Mouse (Mus musculus): ENCODE data around the gene Map1b. TPM values are rescaled to one million over a fixed set of nuclear protein-coding genes. Genes with fewer than 3 reads are reported as not detected.

Map1b gene
- total RNA-seq, 2 experiments from 2014 or later, result 0.04 to 0.94 TPM

- no peak for ATAC-seq (replicated peaks; ENCODE audit: poor library complexity)
Observed at GRCm38 (mm10) chr13:99451276-99451675, 65.1 kb downstream of the Map1b start.

GRCm38 (mm10) chr13:99450766-99451165 lies 65.6 kb downstream of the Map1b start:
- ATAC-seq (replicated peaks; ENCODE audit: poor library complexity), result no peak

- no peak for ATAC-seq (replicated peaks; ENCODE audit: poor library complexity)
Observed at GRCm38 (mm10) chr13:99449547-99449946, 66.8 kb downstream of the Map1b start.

- ATAC-seq (replicated peaks; ENCODE audit: poor library complexity), result no peak
Observed at GRCm38 (mm10) chr13:99448278-99448677, 68.1 kb downstream of the Map1b start.

GRCm38 (mm10) chr13:99447403-99448199 lies 68.7 kb downstream of the Map1b start:
- no peak for ATAC-seq (replicated peaks; ENCODE audit: poor library complexity)

- no peak for ATAC-seq (replicated peaks; ENCODE audit: poor library complexity)
Observed at GRCm38 (mm10) chr13:99447002-99447401, 69.3 kb downstream of the Map1b start.

GRCm38 (mm10) chr13:99444880-99445279 lies 71.5 kb downstream of the Map1b start:
- ATAC-seq (replicated peaks; ENCODE audit: poor library complexity), result no peak

GRCm38 (mm10) chr13:99444431-99444871 lies 71.9 kb downstream of the Map1b start:
- no peak for ATAC-seq (replicated peaks; ENCODE audit: poor library complexity)

- ATAC-seq (replicated peaks; ENCODE audit: poor library complexity), result no peak
Observed at GRCm38 (mm10) chr13:99443484-99444175, 72.7 kb downstream of the Map1b start.

GRCm38 (mm10) chr13:99442434-99443249 lies 73.7 kb downstream of the Map1b start:
- ATAC-seq (replicated peaks; ENCODE audit: poor library complexity), result no peak

- ATAC-seq (replicated peaks; ENCODE audit: poor library complexity), result no peak
Observed at GRCm38 (mm10) chr13:99441700-99442433, 74.5 kb downstream of the Map1b start.

- no peak for ATAC-seq (replicated peaks; ENCODE audit: poor library complexity)
Observed at GRCm38 (mm10) chr13:99440228-99440627, 76.1 kb downstream of the Map1b start.

- ATAC-seq (replicated peaks; ENCODE audit: poor library complexity), result no peak
Observed at GRCm38 (mm10) chr13:99439357-99439756, 77.0 kb downstream of the Map1b start.

GRCm38 (mm10) chr13:99437051-99437450 lies 79.3 kb downstream of the Map1b start:
- ATAC-seq (replicated peaks; ENCODE audit: poor library complexity), result no peak

- no peak for ATAC-seq (replicated peaks; ENCODE audit: poor library complexity)
Observed at GRCm38 (mm10) chr13:99434494-99434893, 81.8 kb downstream of the Map1b start.

GRCm38 (mm10) chr13:99433068-99434008 lies 83.0 kb downstream of the Map1b start:
- peak; percentile 58 for ATAC-seq (replicated peaks; ENCODE audit: poor library complexity)

GRCm38 (mm10) chr13:99423581-99423980 lies 92.8 kb downstream of the Map1b start:
- ATAC-seq (replicated peaks; ENCODE audit: poor library complexity), result no peak

GRCm38 (mm10) chr13:99416601-99417000 lies 99.7 kb downstream of the Map1b start:
- ATAC-seq (replicated peaks; ENCODE audit: poor library complexity), result no peak

- no peak for ATAC-seq (replicated peaks; ENCODE audit: poor library complexity)
Observed at GRCm38 (mm10) chr13:99414352-99414742, 102.0 kb downstream of the Map1b start.
